In the genomic region with DNA sequence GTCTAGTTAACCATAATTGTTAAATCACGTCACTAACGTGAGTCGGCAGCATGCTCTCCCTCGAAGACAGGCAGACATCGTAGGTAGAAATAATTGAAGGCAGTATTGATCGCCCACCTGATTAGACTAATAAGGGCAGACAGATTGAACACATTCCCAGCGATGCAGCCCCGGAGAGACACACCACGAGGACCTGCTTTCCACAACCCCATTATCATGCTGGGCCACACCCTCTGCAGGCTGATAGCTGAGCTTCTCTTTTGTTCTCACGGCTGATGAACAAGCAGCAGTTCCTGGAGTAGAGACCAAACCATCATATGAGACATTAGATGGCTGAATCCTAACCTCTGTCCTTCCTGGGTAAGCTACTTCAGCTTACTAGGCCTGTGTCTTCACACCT, we compare ENCODE assay signal across 32 mouse cellular contexts. TPM values are rescaled to one million over a fixed set of nuclear protein-coding genes. Genes with fewer than 3 reads are reported as not detected.
A peak's percentile ranks its signal among the peaks of the same experiment; 100 is the strongest.
DNase-seq lines count a peak whose midpoint lies in the region; ATAC-seq and TF ChIP-seq lines count a peak whose summit lies in the region.
"Had no signal": no experiment of that assay in that cellular context is flagged by ENCODE, and none has a peak within 500 bp of the region (broad histone marks: within the 10 kb centered on the region; RNA-seq: fewer than 3 reads in every experiment).

No protein-coding gene starts in this region.

- WGBS in heart, embryonic 10.5 days = 84% methylated on average over 10 of the region's 10 CpGs
- WGBS in heart, embryonic 12.5 days = 76% methylated on average over 10 of the region's 10 CpGs
- WGBS in midbrain, embryonic 11.5 days = 71% methylated on average over 10 of the region's 10 CpGs
- WGBS in midbrain, postnatal 0 days = 67% methylated on average over 10 of the region's 10 CpGs

- H3K27ac ChIP-seq in heart, embryonic 10.5 days = no peak overlapping the region
- no peak overlapping the region for H3K27ac ChIP-seq in heart, embryonic 12.5 days (ENCODE audit: poor library complexity, severe bottlenecking)
- no peak overlapping the region for H3K27ac ChIP-seq in midbrain, embryonic 11.5 days (ENCODE audit: low read depth, low read length)
- H3K27ac ChIP-seq in midbrain, postnatal 0 days (ENCODE audit: low read depth, low read length) = no peak overlapping the region
- H3K27ac ChIP-seq: forebrain, embryonic 13.5 days; heart, embryonic 13.5 days; liver, embryonic 14.5 days; stomach, postnatal 0 days had no signal

- TF ChIP-seq CTCF in midbrain, postnatal 0 days (IDR thresholded peaks at IDR 0.05) = no peak

- no peak overlapping the region for H3K9ac ChIP-seq in heart, embryonic 12.5 days
- no peak overlapping the region for H3K9ac ChIP-seq in midbrain, embryonic 11.5 days (ENCODE audit: low read length)
- H3K9ac ChIP-seq in midbrain, postnatal 0 days (replicated peaks; ENCODE audit: low read length, poor library complexity, severe bottlenecking) = no peak overlapping the region
- H3K9ac ChIP-seq: forebrain, embryonic 13.5 days; heart, embryonic 13.5 days; liver, embryonic 14.5 days had no signal

- no peaks in the 10 kb centered on the region for H3K36me3 ChIP-seq in heart, embryonic 10.5 days
- H3K36me3 ChIP-seq in heart, embryonic 12.5 days = no peaks in the 10 kb centered on the region
- H3K36me3 ChIP-seq in midbrain, embryonic 11.5 days (ENCODE audit: control insufficient read depth, insufficient read depth, low read length) = no peaks in the 10 kb centered on the region
- no peaks in the 10 kb centered on the region for H3K36me3 ChIP-seq in midbrain, postnatal 0 days (ENCODE audit: insufficient read depth, low read length)
- H3K36me3 ChIP-seq: heart, embryonic 13.5 days had no signal

- no peak overlapping the region for H3K4me2 ChIP-seq in heart, embryonic 12.5 days
- no peak overlapping the region for H3K4me2 ChIP-seq in midbrain, embryonic 11.5 days
- no peak overlapping the region for H3K4me2 ChIP-seq in midbrain, postnatal 0 days (ENCODE audit: low read depth, low read length, poor library complexity, severe bottlenecking)
- H3K4me2 ChIP-seq: forebrain, embryonic 13.5 days; heart, embryonic 13.5 days had no signal

- H3K4me1 ChIP-seq in heart, embryonic 10.5 days = no peaks in the 10 kb centered on the region
- H3K4me1 ChIP-seq in heart, embryonic 12.5 days (replicated peaks) = 0 out of 2 replicates have a peak, but pooled peaks cover 5% of the 10 kb centered on the region
- H3K4me1 ChIP-seq in midbrain, embryonic 11.5 days (ENCODE audit: control insufficient read depth, insufficient read depth, low read length) = no peaks in the 10 kb centered on the region
- no peaks in the 10 kb centered on the region for H3K4me1 ChIP-seq in midbrain, postnatal 0 days (ENCODE audit: insufficient read depth, low read length)
- H3K4me1 ChIP-seq: forebrain, embryonic 13.5 days; heart, embryonic 13.5 days had no signal

- H3K9me3 ChIP-seq in heart, embryonic 10.5 days = peaks cover 4% of the 10 kb centered on the region; the same call in 1 of the 2 replicates
- H3K9me3 ChIP-seq in heart, embryonic 12.5 days (replicated peaks) = no peaks in the 10 kb centered on the region; the same call in 1 of the 2 replicates
- H3K9me3 ChIP-seq in midbrain, embryonic 11.5 days (ENCODE audit: control insufficient read depth, low read length) = peaks cover 6% of the 10 kb centered on the region; the same call in 1 of the 2 replicates
- 0 out of 2 replicates have a peak, but pooled peaks cover 4% of the 10 kb centered on the region for H3K9me3 ChIP-seq in midbrain, postnatal 0 days (ENCODE audit: low read length)

- no peaks in the 10 kb centered on the region for H3K27me3 ChIP-seq in heart, embryonic 10.5 days (ENCODE audit: insufficient read depth, poor library complexity, severe bottlenecking)
- H3K27me3 ChIP-seq in heart, embryonic 12.5 days (replicated peaks) = no peaks in the 10 kb centered on the region
- no peaks in the 10 kb centered on the region for H3K27me3 ChIP-seq in midbrain, embryonic 11.5 days (ENCODE audit: control insufficient read depth, insufficient read depth, low read length)
- H3K27me3 ChIP-seq in midbrain, postnatal 0 days (ENCODE audit: insufficient read depth, low read length) = no peaks in the 10 kb centered on the region
- H3K27me3 ChIP-seq: forebrain, embryonic 13.5 days; heart, embryonic 13.5 days had no signal

- H3K4me3 ChIP-seq in heart, embryonic 10.5 days = no peak overlapping the region
- no peak overlapping the region for H3K4me3 ChIP-seq in heart, embryonic 12.5 days
- no peak overlapping the region for H3K4me3 ChIP-seq in midbrain, embryonic 11.5 days (ENCODE audit: low read depth, low read length)
- H3K4me3 ChIP-seq in midbrain, postnatal 0 days (ENCODE audit: low read depth, low read length) = no peak overlapping the region
- H3K4me3 ChIP-seq: erythroblast, embryonic 14.5 days; forebrain, embryonic 13.5 days; heart, embryonic 13.5 days had no signal

- peak; percentile 60 for DNase-seq in heart, embryonic 10.5 days (ENCODE audit: low spot score)
- no peak for DNase-seq in midbrain, embryonic 11.5 days (ENCODE audit: low spot score, missing footprints)
- no peak for DNase-seq in midbrain, postnatal 0 days (ENCODE audit: low spot score)
- DNase-seq in ZHBTc4 (ENCODE audit: low read depth, low spot score) (peak; percentile 58), adipocyte (ENCODE audit: low spot score) (no peak)
- no peak for DNase-seq in urinary bladder, adult 18-20 months (ENCODE audit: low spot score in 2 of 2)
- DNase-seq: adrenal gland, adult 8-10 months; cerebellum, adult 2 months; cerebellum, postnatal 14 days; gastrocnemius, postnatal 14 days; heart, postnatal 10 days; kidney, adult 9 months; kidney, postnatal 10 days; layer of hippocampus, postnatal 36 days; left cerebral cortex, postnatal 4 days; liver; lung, adult 2 months; lung, postnatal 10 days; right cerebral cortex, adult 18-20 months; spleen, adult 18-20 months; thymus, adult 18-20 months; thymus, postnatal 25 days had no signal

- ATAC-seq in heart, embryonic 12.5 days (ENCODE audit: insufficient number of reproducible peaks, low FRiP score) = no peak
- peak; percentile 77; the same call in 1 of the 2 replicates for ATAC-seq in midbrain, embryonic 11.5 days (ENCODE audit: low FRiP score)
- no peak for ATAC-seq in midbrain, postnatal 0 days (ENCODE audit: low FRiP score)
- ATAC-seq: activated CD4-positive, CD25-positive, alpha-beta regulatory T cell, adult 4 months; forebrain, embryonic 13.5 days; intestine, postnatal 0 days had no signal

RNA-seq across cellular contexts. Expression of a gene that starts 46.3 kb away (rescaled TPM):
- polyA plus RNA-seq in heart, embryonic 10.5 days (2016; fragmentation: Nextera tagmentation; extraction: Ambion mirVana) = 0.45 and 0.52 TPM in 2 replicates
- 1.2 and 2.3 TPM in 2 replicates for polyA plus RNA-seq in heart, embryonic 12.5 days (2016; fragmentation: Nextera tagmentation; extraction: Ambion mirVana)
- polyA plus RNA-seq in midbrain, embryonic 11.5 days (2014; fragmentation: Nextera tagmentation; extraction: Ambion mirVana) = 2.2 and 3.4 TPM in 2 replicates
- total RNA-seq in midbrain, postnatal 0 days (2014; rRNA removed) = 19.7 and 21.3 TPM in 2 replicates
- 10.0 and 12.8 TPM in 2 replicates for polyA plus RNA-seq in midbrain, postnatal 0 days (2015; fragmentation: Nextera tagmentation; extraction: Ambion mirVana)
- total RNA-seq: granulocyte monocyte progenitor cell, adult 5-6 weeks; heart, postnatal 10 days; hematopoietic stem cell, adult 5-6 weeks had no signal
- polyA plus RNA-seq: activated CD4-positive, CD25-positive, alpha-beta regulatory T cell, adult 4 months; erythroblast, embryonic 14.5 days had no signal

Comparison
In these comparisons a context has a peak if more than half of its experiments do, and no peak if none do; other contexts are left out.
1. DNase-seq: peak in heart, embryonic 10.5 days (single experiment) and ZHBTc4 (single experiment); none in midbrain, embryonic 11.5 days (single experiment), midbrain, postnatal 0 days (single experiment), adipocyte (single experiment) and urinary bladder, adult 18-20 months (0 of 2).